ENCODE assay signal across 11 mouse cellular contexts in the genomic region with DNA sequence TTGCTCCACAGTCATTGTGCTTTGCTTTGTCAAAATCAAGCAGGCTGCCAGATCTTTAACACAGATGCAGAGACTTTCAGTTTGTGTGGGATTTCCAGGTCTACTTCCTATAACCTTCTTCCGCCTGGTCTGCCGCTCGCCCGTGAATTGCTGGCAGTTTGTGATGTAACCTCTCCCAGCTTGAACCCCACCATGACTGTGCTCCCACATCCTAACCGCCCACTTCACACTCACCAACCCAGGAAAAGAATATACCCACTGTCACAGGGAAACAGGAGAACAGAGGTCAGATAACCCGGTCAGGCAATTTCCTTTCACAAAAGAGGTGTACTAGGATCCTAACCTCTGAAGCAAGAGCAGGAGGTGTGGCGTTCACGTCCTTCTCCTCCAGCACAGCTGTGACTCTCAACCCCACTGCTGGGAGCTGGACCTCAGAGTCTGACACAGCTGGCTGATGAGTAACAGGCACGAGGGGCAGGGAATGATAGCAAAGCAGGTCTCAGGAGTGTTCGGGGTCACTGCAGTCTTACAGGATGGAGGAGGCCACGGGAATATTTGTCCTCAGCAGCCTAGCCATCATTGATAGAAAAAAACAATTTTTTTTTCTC.
DNase-seq lines count a peak whose midpoint lies in the region; ATAC-seq lines count a peak whose summit lies in the region.
"Had no signal": no experiment of that assay in that cellular context is flagged by ENCODE, and none has a peak within 500 bp of the region (broad histone marks: within the 10 kb centered on the region; RNA-seq: fewer than 3 reads in every experiment).

No protein-coding gene starts in this region.

- no peaks in the 10 kb centered on the region for H3K27me3 ChIP-seq in kidney, embryonic 16.5 days (ENCODE audit: insufficient read depth, low read length)
- no peaks in the 10 kb centered on the region for H3K27me3 ChIP-seq in splenic B cell, adult 2 months (ENCODE audit: control insufficient read depth, insufficient read depth, low read length, poor library complexity, severe bottlenecking)
- H3K27me3 ChIP-seq: hindbrain, embryonic 15.5 days had no signal

- peak overlapping the region; percentile 9; the same call in 1 of the 2 replicates for H3K27ac ChIP-seq in kidney, embryonic 16.5 days (ENCODE audit: low read length)
- H3K27ac ChIP-seq: hindbrain, embryonic 15.5 days had no signal

- DNase-seq in kidney, adult 8-10 months: no peak
- DNase-seq in heart, adult 11 months: peak; percentile 97
- peak; percentile 34 for DNase-seq in kidney, postnatal 10 days
- peak; percentile 3 for DNase-seq in splenic B cell, adult 2 months (ENCODE audit: low read depth, low spot score)
- no peak for DNase-seq in cerebellum, postnatal 25 days
- no peak for DNase-seq in urinary bladder, postnatal 4 days (ENCODE audit: low spot score in 2 of 2)
- DNase-seq in layer of hippocampus, postnatal 14 days (ENCODE audit: low spot score in 2 of 2): no peak
- DNase-seq: cerebellum, adult 11-12 months; lung, postnatal 36 days had no signal

- no peaks in the 10 kb centered on the region for H3K9me3 ChIP-seq in kidney, embryonic 16.5 days (ENCODE audit: low read length)
- H3K9me3 ChIP-seq: hindbrain, embryonic 15.5 days had no signal

- WGBS in kidney, embryonic 16.5 days: 22% methylated on average over 11 of the region's 11 CpGs

- H3K4me2 ChIP-seq in kidney, embryonic 16.5 days (replicated peaks; ENCODE audit: low read depth, low read length): no peak overlapping the region
- H3K4me2 ChIP-seq: hindbrain, embryonic 15.5 days had no signal

- H3K4me3 ChIP-seq in kidney, embryonic 16.5 days (ENCODE audit: low read length): no peak overlapping the region
- H3K4me3 ChIP-seq: hindbrain, embryonic 15.5 days had no signal

- H3K9ac ChIP-seq in kidney, embryonic 16.5 days (replicated peaks; ENCODE audit: low read length): no peak overlapping the region
- H3K9ac ChIP-seq: hindbrain, embryonic 15.5 days had no signal

- peaks cover 24% of the 10 kb centered on the region for H3K4me1 ChIP-seq in kidney, embryonic 16.5 days (ENCODE audit: insufficient read depth, low read length)

- peaks cover 5% of the 10 kb centered on the region for H3K36me3 ChIP-seq in kidney, embryonic 16.5 days (ENCODE audit: insufficient read depth, low read length)
- no peaks in the 10 kb centered on the region for H3K36me3 ChIP-seq in splenic B cell, adult 2 months (ENCODE audit: control insufficient read depth, insufficient read depth, low read length, poor library complexity, severe bottlenecking)
- H3K36me3 ChIP-seq: hindbrain, embryonic 15.5 days had no signal

- peak; percentile 55 for ATAC-seq in kidney, embryonic 16.5 days (ENCODE audit: low FRiP score, low TSS enrichment)

Comparison
In these comparisons a context has a peak if more than half of its experiments do, and no peak if none do; other contexts are left out.
1. DNase-seq: peak in heart, adult 11 months (single experiment), kidney, postnatal 10 days (single experiment) and splenic B cell, adult 2 months (single experiment); none in kidney, adult 8-10 months (0 of 2), cerebellum, postnatal 25 days (0 of 2), urinary bladder, postnatal 4 days (0 of 2) and layer of hippocampus, postnatal 14 days (0 of 2).